Mouse (Mus musculus): Measurements from ENCODE around the gene Morn3. TPM values are rescaled to one million over a fixed set of nuclear protein-coding genes. Genes with fewer than 3 reads are reported as not detected.

Morn3 gene
- total RNA-seq (2014; fragmentation: Nextera tagmentation) (not detected in 2 replicates), total RNA-seq (2017) (0.23 TPM in 1 of 2 replicates, not detected in the other), polyA plus RNA-seq (2012) (not detected in 2 replicates)

GRCm38 (mm10) chr5:123046916-123047315, at the start of gene Morn3:
Gene Morn3, minus strand, starts transcription at chr5:123047016.
- ATAC-seq (ENCODE audit: extremely low read depth, insufficient number of reproducible peaks, low FRiP score, poor library complexity, severe bottlenecking): no peak
- TF ChIP-seq CTCF (IDR thresholded peaks at IDR 0.05; ENCODE audit: low read depth, low read length): no peak
- TF ChIP-seq GATA1 (IDR thresholded peaks at IDR 0.05; ENCODE audit: borderline replicate concordance, low read length): no peak
- no peak for TF ChIP-seq POLR2AphosphoS5 (IDR thresholded peaks at IDR 0.05; ENCODE audit: insufficient replicate concordance, low read depth, low read length)
- TF ChIP-seq GATA2 (IDR thresholded peaks at IDR 0.05; ENCODE audit: borderline replicate concordance, low read depth, low read length): no peak
- no peak for TF ChIP-seq TAL1 (conservative IDR thresholded peaks at IDR 0.05; ENCODE audit: low read depth, low read length)
- H3K4me3 ChIP-seq (ENCODE audit: low read depth, low read length): no peak within 1 kb of the TSS
- no peak for DNase-seq (ENCODE audit: low spot score)
- peaks cover 5% of the 10 kb centered on the region for H3K4me1 ChIP-seq (ENCODE audit: insufficient read depth, low read depth, low read length)
- peaks cover 29% of the 10 kb centered on the region for H3K27me3 ChIP-seq (ENCODE audit: insufficient read depth, low read length)
- no peaks in the 10 kb centered on the region for H3K36me3 ChIP-seq (replicated peaks)
- peaks cover 2% of the 10 kb centered on the region; the same call in 1 of the 2 replicates for H3K9me3 ChIP-seq (replicated peaks)

- H3K36me3 ChIP-seq (replicated peaks): no peaks in the 10 kb centered on the region
- H3K4me1 ChIP-seq (ENCODE audit: insufficient read depth, low read depth, low read length): peaks cover 17% of the 10 kb centered on the region
Observed at GRCm38 (mm10) chr5:123096299-123096698, 49.5 kb upstream of the Morn3 start.

GRCm38 (mm10) chr5:123094238-123094991, 47.6 kb upstream of the Morn3 start:
- Histone ChIP-seq H3K4me1 (ENCODE audit: insufficient read depth, low read depth, low read length) (peaks cover 17% of the 10 kb centered on the region), H3K9me3 (replicated peaks) (no peaks in the 10 kb centered on the region), H3K4me3 (ENCODE audit: low read depth, low read length) (no peak overlapping the region; the same call in 1 of the 2 replicates), H3K27me3 (ENCODE audit: insufficient read depth, low read length) (peaks cover 11% of the 10 kb centered on the region; the same call in 1 of the 2 replicates), H3K36me3 (replicated peaks) (no peaks in the 10 kb centered on the region)
- DNase-seq (ENCODE audit: low spot score) (peak; percentile 52), ATAC-seq (ENCODE audit: extremely low read depth, insufficient number of reproducible peaks, low FRiP score, poor library complexity, severe bottlenecking) (no peak)
- TF ChIP-seq GATA2 (IDR thresholded peaks at IDR 0.05; ENCODE audit: borderline replicate concordance, low read depth, low read length) (no peak), GATA1 (IDR thresholded peaks at IDR 0.05; ENCODE audit: borderline replicate concordance, low read length) (no peak), TAL1 (conservative IDR thresholded peaks at IDR 0.05; ENCODE audit: low read depth, low read length) (peak; percentile 50; the same call in 1 of the 2 replicates), POLR2AphosphoS5 (IDR thresholded peaks at IDR 0.05; ENCODE audit: insufficient replicate concordance, low read depth, low read length) (no peak), CTCF (IDR thresholded peaks at IDR 0.05; ENCODE audit: low read depth, low read length) (no peak)

More at GRCm38 (mm10) chr5:123096299-123096698, 49.5 kb upstream of the Morn3 start:
- ATAC-seq (ENCODE audit: extremely low read depth, insufficient number of reproducible peaks, low FRiP score, poor library complexity, severe bottlenecking) (no peak), DNase-seq (ENCODE audit: low spot score) (no peak)
- H3K4me3 ChIP-seq (ENCODE audit: low read depth, low read length): no peak overlapping the region
- peaks cover 11% of the 10 kb centered on the region; the same call in 1 of the 2 replicates for H3K27me3 ChIP-seq (ENCODE audit: insufficient read depth, low read length)
- TF ChIP-seq GATA2 (IDR thresholded peaks at IDR 0.05; ENCODE audit: borderline replicate concordance, low read depth, low read length) (no peak), TAL1 (conservative IDR thresholded peaks at IDR 0.05; ENCODE audit: low read depth, low read length) (no peak), POLR2AphosphoS5 (IDR thresholded peaks at IDR 0.05; ENCODE audit: insufficient replicate concordance, low read depth, low read length) (no peak), GATA1 (IDR thresholded peaks at IDR 0.05; ENCODE audit: borderline replicate concordance, low read length) (no peak), CTCF (IDR thresholded peaks at IDR 0.05; ENCODE audit: low read depth, low read length) (no peak)
- no peaks in the 10 kb centered on the region for H3K9me3 ChIP-seq (replicated peaks)

- ATAC-seq (ENCODE audit: extremely low read depth, insufficient number of reproducible peaks, low FRiP score, poor library complexity, severe bottlenecking) (no peak), DNase-seq (ENCODE audit: low spot score) (no peak)
- Histone ChIP-seq H3K36me3 (replicated peaks) (no peaks in the 10 kb centered on the region), H3K4me1 (ENCODE audit: insufficient read depth, low read depth, low read length) (peaks cover 17% of the 10 kb centered on the region), H3K4me3 (ENCODE audit: low read depth, low read length) (no peak overlapping the region), H3K27me3 (ENCODE audit: insufficient read depth, low read length) (peaks cover 14% of the 10 kb centered on the region; the same call in 1 of the 2 replicates), H3K9me3 (replicated peaks) (no peaks in the 10 kb centered on the region)
- TF ChIP-seq TAL1 (conservative IDR thresholded peaks at IDR 0.05; ENCODE audit: low read depth, low read length) (no peak), GATA1 (IDR thresholded peaks at IDR 0.05; ENCODE audit: borderline replicate concordance, low read length) (no peak), CTCF (IDR thresholded peaks at IDR 0.05; ENCODE audit: low read depth, low read length) (no peak)
Observed at GRCm38 (mm10) chr5:123093077-123093633, 46.3 kb upstream of the Morn3 start.

GRCm38 (mm10) chr5:123090560-123091306, 43.9 kb upstream of the Morn3 start:
- DNase-seq (ENCODE audit: low spot score): no peak
- ATAC-seq (ENCODE audit: extremely low read depth, insufficient number of reproducible peaks, low FRiP score, poor library complexity, severe bottlenecking): no peak

GRCm38 (mm10) chr5:123088784-123089183, 42.0 kb upstream of the Morn3 start:
- H3K9me3 ChIP-seq (replicated peaks): no peaks in the 10 kb centered on the region
- H3K27me3 ChIP-seq (ENCODE audit: insufficient read depth, low read length): peaks cover 17% of the 10 kb centered on the region
- H3K4me1 ChIP-seq (ENCODE audit: insufficient read depth, low read depth, low read length): peaks cover 7% of the 10 kb centered on the region; the same call in 1 of the 2 replicates
- ATAC-seq (ENCODE audit: extremely low read depth, insufficient number of reproducible peaks, low FRiP score, poor library complexity, severe bottlenecking) (no peak), DNase-seq (ENCODE audit: low spot score) (no peak)
- TF ChIP-seq GATA2 (IDR thresholded peaks at IDR 0.05; ENCODE audit: borderline replicate concordance, low read depth, low read length): no peak
- TF ChIP-seq GATA1 (IDR thresholded peaks at IDR 0.05; ENCODE audit: borderline replicate concordance, low read length): no peak
- TF ChIP-seq CTCF (IDR thresholded peaks at IDR 0.05; ENCODE audit: low read depth, low read length): no peak
- no peak for TF ChIP-seq TAL1 (conservative IDR thresholded peaks at IDR 0.05; ENCODE audit: low read depth, low read length)
- TF ChIP-seq POLR2AphosphoS5 (IDR thresholded peaks at IDR 0.05; ENCODE audit: insufficient replicate concordance, low read depth, low read length): no peak
- no peaks in the 10 kb centered on the region for H3K36me3 ChIP-seq (replicated peaks)
- H3K4me3 ChIP-seq (ENCODE audit: low read depth, low read length): no peak overlapping the region

More at GRCm38 (mm10) chr5:123090560-123091306, 43.9 kb upstream of the Morn3 start:
- Histone ChIP-seq H3K36me3 (replicated peaks) (no peaks in the 10 kb centered on the region), H3K4me3 (ENCODE audit: low read depth, low read length) (no peak overlapping the region), H3K4me1 (ENCODE audit: insufficient read depth, low read depth, low read length) (peaks cover 17% of the 10 kb centered on the region), H3K27me3 (ENCODE audit: insufficient read depth, low read length) (peaks cover 19% of the 10 kb centered on the region), H3K9me3 (replicated peaks) (no peaks in the 10 kb centered on the region)
- TF ChIP-seq GATA2 (IDR thresholded peaks at IDR 0.05; ENCODE audit: borderline replicate concordance, low read depth, low read length) (no peak), TAL1 (conservative IDR thresholded peaks at IDR 0.05; ENCODE audit: low read depth, low read length) (no peak)

All from G1E (cell line).